Mouse (Mus musculus) kidney, embryonic 15.5 days (tissue): ENCODE data around the gene Cxcr1. TPM values are rescaled to one million over a fixed set of nuclear protein-coding genes. Genes with fewer than 3 reads are reported as not detected.

Experiments
- ATAC-seq: fragments of 200-750 bp; cut with Nextera tagmentation; replicated peaks from 2 replicates; pipeline ENCODE4 v1.8.0; 2017; ENCODE audit warnings: moderate TSS enrichment; ENCODE audit not compliant: low FRiP score
- H3K27ac ChIP-seq: fragments of 300-500 bp; sonication (generic); 2 replicates; pipeline ENCODE4 v1.5.1; 2015; ENCODE audit warnings: mild to moderate bottlenecking, inconsistent platforms
- H3K27me3 ChIP-seq: fragments of 300-500 bp; sonication (generic); 2 replicates; pipeline ENCODE4 v1.6.1; 2015; ENCODE audit warnings: inconsistent platforms
- H3K36me3 ChIP-seq: fragments of 300-500 bp; sonication (generic); 2 replicates; pipeline ENCODE4 v1.6.1; 2015; ENCODE audit warnings: inconsistent platforms
- H3K4me1 ChIP-seq: fragments of 300-500 bp; sonication (generic); 2 replicates; pipeline ENCODE4 v1.6.1; 2015; ENCODE audit warnings: inconsistent platforms
- H3K4me2 ChIP-seq: fragments of 300-500 bp; sonication (generic); 2 replicates; pipeline ENCODE4 v1.6.1; 2015; ENCODE audit warnings: moderate library complexity, mild to moderate bottlenecking, inconsistent platforms
- H3K4me3 ChIP-seq: fragments of 300-500 bp; sonication (generic); replicated peaks from 2 replicates; pipeline ENCODE4 v1.5.1; 2015; ENCODE audit warnings: mild to moderate bottlenecking, inconsistent platforms
- H3K9ac ChIP-seq: fragments of 300-500 bp; sonication (generic); 2 replicates; pipeline ENCODE4 v1.6.1; 2015; ENCODE audit warnings: mild to moderate bottlenecking, inconsistent platforms
- H3K9me3 ChIP-seq: fragments of 300-500 bp; sonication (generic); replicated peaks from 2 replicates; pipeline ENCODE4 v1.6.1; 2016; ENCODE audit warnings: inconsistent platforms
- WGBS: fragments of 180-500 bp; shearing (Covaris S2); methylation state at CpG from one replicate; pipeline ENCODE4 v1.1.7; 2015; ENCODE audit warnings: mixed read lengths; 5-methylcytosine and 5-hydroxymethylcytosine counted together
- polyA plus RNA-seq: library from polyadenylated mRNA; unstranded; fragments of >200 nt; fragmentation: Nextera tagmentation; extraction: Ambion mirVana; gene quantifications from 2 replicates; pipeline ENCODE4 v1.2.1, GENCODE M21; 2015

Cxcr1 gene
- not detected in 2 replicates for polyA plus RNA-seq

DNA sequence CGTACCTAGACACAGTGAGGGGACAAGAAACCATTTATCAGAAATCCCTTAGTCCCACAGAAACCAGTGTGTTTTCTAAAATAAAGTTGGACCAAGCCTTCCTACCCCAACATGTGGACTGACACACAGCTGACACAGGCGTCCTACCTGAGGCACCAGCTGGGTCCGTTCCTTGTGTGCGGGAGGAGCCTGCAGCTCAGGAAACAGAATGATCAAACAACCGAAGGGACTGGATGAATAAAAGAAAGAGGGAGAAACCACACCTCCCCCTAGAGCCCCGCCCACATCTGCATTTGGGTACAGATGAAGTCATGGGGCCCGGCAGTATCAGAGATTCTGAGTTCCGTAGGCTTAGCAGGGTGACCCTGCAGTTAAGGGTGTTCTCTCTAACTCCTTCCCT, at the start of gene Cxcr1:
Cxcr1 (minus strand) TSS at position 187 of the 400 bp plus-strand sequence.
- Histone ChIP-seq H3K4me2 (no peak within 1 kb of the TSS), H3K4me3 (no peak within 1 kb of the TSS), H3K9ac (no peak within 1 kb of the TSS), H3K27ac (no peak within 1 kb of the TSS), H3K4me1 (no peaks in the 10 kb centered on the region), H3K9me3 (no peaks in the 10 kb centered on the region), H3K36me3 (no peaks in the 10 kb centered on the region), H3K27me3 (no peaks in the 10 kb centered on the region)
- WGBS, result 65% methylated on average over 8 of the region's 8 CpGs
- no peak for ATAC-seq

GRCm38 (mm10) chr1:74240832-74241231, 46.4 kb upstream of the Cxcr1 start:
- ATAC-seq, result no peak
- H3K27ac ChIP-seq, result peak overlapping the region; percentile 65
- H3K4me2 ChIP-seq, result peak overlapping the region; percentile 20; the same call in 1 of the 2 replicates
- H3K36me3 ChIP-seq, result no peaks in the 10 kb centered on the region
- 52% methylated on average over 4 of the region's 4 CpGs for WGBS
- peaks cover 61% of the 10 kb centered on the region for H3K4me1 ChIP-seq
- no peaks in the 10 kb centered on the region for H3K27me3 ChIP-seq
- no peaks in the 10 kb centered on the region for H3K9me3 ChIP-seq
- no peak overlapping the region for H3K4me3 ChIP-seq
- no peak overlapping the region for H3K9ac ChIP-seq

- H3K27me3 ChIP-seq, result no peaks in the 10 kb centered on the region
- peak overlapping the region; percentile 65 for H3K27ac ChIP-seq
- H3K9me3 ChIP-seq, result no peaks in the 10 kb centered on the region
- H3K36me3 ChIP-seq, result no peaks in the 10 kb centered on the region
- H3K9ac ChIP-seq, result no peak overlapping the region
- H3K4me1 ChIP-seq, result peaks cover 60% of the 10 kb centered on the region
- no peak overlapping the region for H3K4me3 ChIP-seq
- no peak for ATAC-seq
- WGBS, result 21% methylated on average over 6 of the region's 6 CpGs
- peak overlapping the region; percentile 20; the same call in 1 of the 2 replicates for H3K4me2 ChIP-seq
These were observed 45.9 kb upstream of the Cxcr1 start for GRCm38 (mm10) chr1:74240311-74240710.

DNA sequence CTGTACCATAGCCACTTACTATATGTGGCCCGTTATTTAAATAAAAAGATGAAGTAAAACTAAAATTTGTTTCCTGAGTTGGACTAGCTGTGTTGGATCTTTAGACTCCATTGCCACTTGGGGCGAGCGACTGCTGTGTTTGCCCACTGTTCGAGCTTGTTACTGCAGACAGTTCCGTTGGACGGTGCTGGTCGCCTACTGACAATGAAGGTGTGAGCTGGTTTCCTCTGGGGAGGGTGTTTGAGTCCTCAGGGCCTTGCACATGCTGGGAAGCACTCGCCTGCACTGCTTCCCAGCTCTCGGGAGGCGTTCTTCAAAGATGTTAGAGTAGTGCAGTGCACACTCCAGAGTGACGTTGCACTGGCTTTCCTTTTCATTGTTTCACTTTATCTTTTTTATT, 45.2 kb upstream of the Cxcr1 start:
- 0 out of 2 replicates have a peak overlapping the region, but pooled peaks have one; percentile 20 for H3K27ac ChIP-seq
- no peak overlapping the region; the same call in 1 of the 2 replicates for H3K9ac ChIP-seq
- no peaks in the 10 kb centered on the region for H3K27me3 ChIP-seq
- H3K4me3 ChIP-seq, result 0 out of 2 replicates have a peak overlapping the region, but pooled peaks have one; percentile 93
- peaks cover 53% of the 10 kb centered on the region for H3K4me1 ChIP-seq
- 54% methylated on average over 11 of the region's 11 CpGs for WGBS
- ATAC-seq, result no peak
- H3K36me3 ChIP-seq, result no peaks in the 10 kb centered on the region
- H3K4me2 ChIP-seq, result peak overlapping the region; percentile 44
- no peaks in the 10 kb centered on the region for H3K9me3 ChIP-seq

GRCm38 (mm10) chr1:74239162-74239561, 44.7 kb upstream of the Cxcr1 start:
- ATAC-seq, result no peak
- H3K27ac ChIP-seq, result 0 out of 2 replicates have a peak overlapping the region, but pooled peaks have one; percentile 20
- WGBS, result 56% methylated on average over 7 of the region's 7 CpGs
- H3K36me3 ChIP-seq, result no peaks in the 10 kb centered on the region
- 0 out of 2 replicates have a peak overlapping the region, but pooled peaks have one; percentile 93 for H3K4me3 ChIP-seq
- H3K4me2 ChIP-seq, result peak overlapping the region; percentile 44
- no peak overlapping the region; the same call in 1 of the 2 replicates for H3K9ac ChIP-seq
- no peaks in the 10 kb centered on the region for H3K27me3 ChIP-seq
- H3K4me1 ChIP-seq, result peaks cover 50% of the 10 kb centered on the region
- H3K9me3 ChIP-seq, result no peaks in the 10 kb centered on the region

GRCm38 (mm10) chr1:74238136-74238535, 43.7 kb upstream of the Cxcr1 start:
- H3K9me3 ChIP-seq, result no peaks in the 10 kb centered on the region
- peak overlapping the region; percentile 96 for H3K9ac ChIP-seq
- 45% methylated on average over 1 of the region's 1 CpGs for WGBS
- H3K27me3 ChIP-seq, result no peaks in the 10 kb centered on the region
- H3K36me3 ChIP-seq, result no peaks in the 10 kb centered on the region
- peak overlapping the region; percentile 84 for H3K4me2 ChIP-seq
- 0 out of 2 replicates have a peak overlapping the region, but pooled peaks have one; percentile 95 for H3K27ac ChIP-seq
- peaks cover 47% of the 10 kb centered on the region for H3K4me1 ChIP-seq
- peak overlapping the region; percentile 93 for H3K4me3 ChIP-seq
- ATAC-seq, result no peak

- Histone ChIP-seq H3K4me3 (peak overlapping the region; percentile 93), H3K27me3 (no peaks in the 10 kb centered on the region), H3K4me1 (peaks cover 42% of the 10 kb centered on the region), H3K27ac (peak overlapping the region; percentile 95; the same call in 1 of the 2 replicates), H3K9me3 (no peaks in the 10 kb centered on the region), H3K36me3 (no peaks in the 10 kb centered on the region), H3K9ac (peak overlapping the region; percentile 96), H3K4me2 (peak overlapping the region; percentile 84)
- ATAC-seq, result no peak
- 20% methylated on average over 5 of the region's 5 CpGs for WGBS
These were observed 43.2 kb upstream of the Cxcr1 start for GRCm38 (mm10) chr1:74237671-74238070.

GRCm38 (mm10) chr1:74236590-74237317, 42.3 kb upstream of the Cxcr1 start:
- peak overlapping the region; percentile 96 for H3K9ac ChIP-seq
- no peaks in the 10 kb centered on the region for H3K27me3 ChIP-seq
- H3K27ac ChIP-seq, result peak overlapping the region; percentile 95
- H3K4me2 ChIP-seq, result peak overlapping the region; percentile 84
- H3K4me3 ChIP-seq, result peak overlapping the region; percentile 93
- ATAC-seq, result peak; percentile 55
- no peaks in the 10 kb centered on the region for H3K9me3 ChIP-seq
- no peaks in the 10 kb centered on the region for H3K36me3 ChIP-seq
- WGBS, result 0% methylated on average over 50 of the region's 57 CpGs
- H3K4me1 ChIP-seq, result peaks cover 39% of the 10 kb centered on the region

DNA sequence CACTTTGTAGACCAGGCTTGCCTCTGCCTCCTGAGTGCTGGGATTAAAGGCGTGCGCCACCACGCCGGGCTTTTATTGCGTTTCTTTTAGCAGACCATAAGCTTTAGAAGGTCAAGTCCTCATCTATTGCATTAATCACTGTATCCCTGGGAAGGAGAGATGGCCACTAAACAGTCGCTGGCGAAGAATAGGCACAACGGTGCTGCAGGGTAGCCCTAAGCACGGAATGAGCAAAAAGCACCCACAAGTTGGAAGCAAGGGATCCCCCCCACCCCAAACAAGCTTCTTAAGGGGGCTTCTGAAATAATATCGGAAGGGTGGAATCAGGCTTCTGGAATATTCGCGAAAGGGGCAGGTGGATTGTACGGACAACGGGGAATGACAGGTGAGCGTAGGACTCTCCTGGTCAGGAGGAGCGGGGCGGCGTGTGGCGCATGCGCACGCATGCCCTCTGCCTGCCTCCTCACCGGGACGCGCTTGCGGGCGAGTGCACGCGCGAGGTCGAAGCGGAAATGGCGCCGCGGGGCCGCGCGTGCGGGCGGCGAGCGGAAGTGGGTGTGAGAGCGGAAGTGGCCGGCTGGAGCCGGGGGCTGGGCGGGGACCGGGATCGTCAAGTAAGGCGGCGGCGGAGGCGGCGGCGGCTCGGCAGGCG, 41.6 kb upstream of the Cxcr1 start, which contains the start of gene Arpc2:
Arpc2 (plus strand) TSS at position 147 of the 652 bp plus-strand sequence.
- peak within 1 kb of the TSS; percentile 95 for H3K27ac ChIP-seq
- peak; percentile 92 for ATAC-seq
- no peaks in the 10 kb centered on the region for H3K27me3 ChIP-seq
- peak within 1 kb of the TSS; percentile 93 for H3K4me3 ChIP-seq
- WGBS, result under 1% methylated on average over 44 of the region's 55 CpGs
- H3K4me1 ChIP-seq, result peaks cover 37% of the 10 kb centered on the region
- no peaks in the 10 kb centered on the region for H3K9me3 ChIP-seq
- H3K36me3 ChIP-seq, result no peaks in the 10 kb centered on the region
- peak within 1 kb of the TSS; percentile 96 for H3K9ac ChIP-seq
- H3K4me2 ChIP-seq, result peak within 1 kb of the TSS; percentile 84

DNA sequence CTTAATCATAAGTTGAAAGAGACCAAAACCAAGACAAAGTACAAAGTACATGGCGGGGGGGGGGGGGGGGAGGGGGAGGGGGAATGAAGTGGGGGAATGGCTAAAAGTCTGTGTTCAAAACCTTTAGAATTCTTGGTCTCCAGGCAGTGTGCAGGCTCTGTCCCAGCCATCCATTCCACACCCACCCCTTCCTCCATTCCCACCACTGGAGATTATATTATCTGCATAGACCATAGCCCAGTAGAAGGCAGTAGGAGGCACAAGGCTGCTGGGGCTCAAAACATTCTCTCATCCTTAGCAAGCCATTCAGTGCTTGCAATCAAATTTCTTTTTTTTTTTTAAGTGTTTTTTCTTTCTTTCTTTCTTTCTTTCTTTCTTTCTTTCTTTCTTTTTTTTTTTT, 36.6 kb upstream of the Cxcr1 start:
- no CpG with 5 or more reads among the region's 1 CpGs for WGBS
- ATAC-seq, result no peak
- H3K9ac ChIP-seq, result no peak overlapping the region

GRCm38 (mm10) chr1:74229942-74230341, 35.5 kb upstream of the Cxcr1 start:
- Histone ChIP-seq H3K27ac (no peak overlapping the region), H3K4me2 (no peak overlapping the region), H3K36me3 (no peaks in the 10 kb centered on the region), H3K27me3 (no peaks in the 10 kb centered on the region), H3K9me3 (no peaks in the 10 kb centered on the region), H3K9ac (no peak overlapping the region), H3K4me1 (no peaks in the 10 kb centered on the region), H3K4me3 (no peak overlapping the region)
- 65% methylated on average over 2 of the region's 2 CpGs for WGBS
- ATAC-seq, result no peak

More for the DNA sequence above, 36.6 kb upstream of the Cxcr1 start:
- Histone ChIP-seq H3K4me3 (no peak overlapping the region), H3K4me1 (no peaks in the 10 kb centered on the region), H3K27ac (no peak overlapping the region), H3K4me2 (no peak overlapping the region), H3K36me3 (no peaks in the 10 kb centered on the region), H3K27me3 (no peaks in the 10 kb centered on the region), H3K9me3 (no peaks in the 10 kb centered on the region)

GRCm38 (mm10) chr1:74227317-74227716, 32.9 kb upstream of the Cxcr1 start:
- H3K4me1 ChIP-seq, result no peaks in the 10 kb centered on the region
- no peak overlapping the region for H3K27ac ChIP-seq
- H3K9ac ChIP-seq, result no peak overlapping the region
- H3K4me2 ChIP-seq, result no peak overlapping the region
- H3K4me3 ChIP-seq, result no peak overlapping the region
- H3K27me3 ChIP-seq, result no peaks in the 10 kb centered on the region
- no peaks in the 10 kb centered on the region for H3K36me3 ChIP-seq
- no peak for ATAC-seq
- 78% methylated on average over 7 of the region's 7 CpGs for WGBS
- H3K9me3 ChIP-seq, result no peaks in the 10 kb centered on the region
